Mouse (Mus musculus): ENCODE data around the gene Rps6kc1.

The Rps6kc1 gene

DNA sequence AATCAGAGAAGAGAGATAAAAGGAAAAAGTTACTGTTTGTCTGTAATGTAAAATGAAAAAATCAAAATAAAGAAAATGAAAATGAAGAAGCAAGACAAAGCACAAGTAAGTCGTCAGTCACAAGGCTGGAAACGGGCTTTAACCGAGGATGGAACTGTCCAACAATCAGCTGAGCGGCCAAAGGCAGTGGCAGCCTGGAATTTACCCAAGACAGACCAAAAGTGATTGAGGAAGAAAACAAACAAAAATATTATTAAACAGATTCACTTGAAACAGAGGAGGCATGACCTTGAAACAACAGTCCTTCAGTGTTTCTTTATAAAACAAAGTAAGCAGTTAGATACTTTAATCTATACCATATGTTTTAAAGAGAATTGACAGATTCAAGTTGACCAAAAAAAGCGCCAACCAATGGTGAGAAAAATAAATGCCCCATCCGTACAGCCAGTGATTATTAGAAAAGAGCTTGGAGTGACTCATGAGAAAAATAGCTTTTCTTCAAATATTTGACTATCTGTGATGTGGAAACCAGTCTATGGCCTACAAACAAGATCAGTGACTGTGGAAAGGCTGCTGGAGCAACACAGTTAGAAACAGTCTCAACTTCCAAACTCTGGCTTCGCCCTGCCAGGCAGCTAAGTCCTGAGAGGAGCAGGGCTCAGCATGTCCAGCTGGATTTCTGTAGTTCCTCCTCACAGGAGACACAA, 77.2 kb downstream of the Rps6kc1 start:
- no peak for DNase-seq (ENCODE audit: low read depth, low spot score)

DNA sequence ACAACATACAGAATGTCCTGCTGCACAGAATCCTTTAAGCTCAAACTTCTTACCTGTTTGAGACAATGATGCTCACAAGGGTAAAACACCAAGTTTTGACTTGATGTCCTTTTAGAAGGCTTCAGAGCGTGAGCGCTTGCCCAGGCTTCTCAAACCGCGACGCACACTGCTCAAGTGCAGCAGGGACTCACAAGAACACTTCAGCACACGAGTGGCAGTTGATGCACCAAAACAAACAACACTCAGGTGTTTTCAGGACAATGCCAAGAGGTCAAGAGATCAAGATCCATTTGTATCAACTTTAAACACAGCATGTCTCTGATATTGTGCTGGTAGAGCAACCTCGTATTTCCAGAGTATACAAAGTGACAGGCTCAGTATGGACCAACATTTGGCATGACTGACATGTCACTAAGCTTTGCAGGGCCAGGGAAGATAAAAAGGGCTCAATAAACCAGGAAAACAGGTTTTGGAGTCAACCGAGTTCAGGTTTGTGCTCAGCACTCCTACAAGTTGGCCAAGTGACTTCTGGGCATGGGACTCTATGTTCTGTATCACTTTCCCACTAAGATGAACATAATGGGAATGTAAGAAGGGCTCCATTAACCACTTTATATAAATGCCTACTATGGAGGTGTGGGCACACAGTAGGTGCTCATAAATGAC, 78.5 kb downstream of the Rps6kc1 start:
- DNase-seq (ENCODE audit: low read depth, low spot score) = no peak

DNA sequence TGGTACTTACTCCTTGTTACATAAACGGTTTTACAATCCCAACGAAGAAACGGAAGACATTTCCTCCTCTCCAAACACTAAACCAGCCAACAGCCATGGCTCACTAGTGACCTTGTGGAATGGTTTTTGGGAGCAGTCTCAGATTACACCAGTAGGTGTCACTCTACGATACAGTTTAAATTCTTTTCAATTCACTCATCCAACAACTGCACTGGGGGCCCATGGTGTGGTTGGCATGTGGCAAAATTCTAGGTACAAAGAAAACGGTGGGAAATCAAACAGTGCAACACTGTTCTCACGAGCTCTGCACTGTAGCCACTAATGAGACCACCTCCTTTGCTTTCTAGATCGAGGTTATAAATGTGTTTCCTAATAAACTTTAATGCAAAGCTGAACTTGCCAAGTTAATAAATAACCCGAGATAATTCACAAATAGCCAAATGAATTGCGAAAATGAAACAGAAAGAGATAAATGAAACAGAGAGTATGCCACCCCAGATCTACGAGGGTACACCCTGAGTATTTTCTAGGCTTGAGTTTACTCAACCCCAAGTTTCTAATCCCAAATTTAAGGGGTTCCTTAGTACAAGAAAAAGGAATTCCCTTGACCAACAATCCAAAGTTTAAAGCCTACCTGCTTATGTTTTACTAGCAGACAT, 79.6 kb downstream of the Rps6kc1 start:
- DNase-seq (ENCODE audit: low read depth, low spot score) = peak; percentile 36

DNA sequence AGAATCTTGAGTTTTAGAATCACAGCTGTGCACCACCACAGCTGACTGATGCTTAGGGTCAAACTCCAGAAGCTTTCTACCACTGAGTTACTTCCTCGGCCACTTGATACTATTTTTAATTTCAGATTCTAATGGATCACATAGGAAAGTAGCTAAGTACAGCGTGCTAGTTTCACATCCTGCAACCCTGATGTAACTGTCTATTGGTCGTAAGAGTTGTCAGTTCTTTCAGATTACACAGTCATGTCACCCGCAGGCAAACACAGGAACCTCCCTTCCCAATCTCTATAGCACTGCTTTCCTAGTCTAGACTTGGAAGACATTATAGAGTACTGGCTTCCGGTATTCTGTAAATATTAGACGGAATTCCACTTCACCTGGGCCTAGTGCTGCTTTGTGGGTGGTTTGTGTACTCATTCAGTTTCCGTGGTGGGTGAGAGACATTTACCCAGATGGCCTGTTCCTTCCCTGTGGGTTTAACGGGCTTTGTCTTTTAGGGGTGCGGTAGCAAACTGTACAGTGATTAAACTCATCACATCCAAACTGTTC, 85.0 kb downstream of the Rps6kc1 start:
- DNase-seq (ENCODE audit: low read depth, low spot score) = no peak

DNA sequence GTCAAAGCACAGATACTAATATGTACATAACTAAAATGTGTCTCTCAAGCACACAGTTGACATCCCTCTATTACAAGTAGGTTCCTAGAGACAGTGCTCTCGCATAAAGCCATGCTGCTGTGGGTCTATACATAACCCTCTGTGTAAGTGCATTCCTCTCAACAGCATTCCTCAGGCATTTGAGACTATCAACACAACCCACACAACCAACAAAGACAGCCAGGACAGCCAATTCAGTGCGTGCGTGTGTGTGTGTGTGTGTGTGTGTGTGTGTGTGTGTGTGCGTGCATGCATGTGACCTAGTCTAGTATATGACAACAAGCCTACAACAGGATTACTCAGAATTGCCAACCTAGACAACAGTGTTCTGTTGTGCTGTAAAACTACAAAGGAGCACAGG, 87.8 kb downstream of the Rps6kc1 start:
- DNase-seq (ENCODE audit: low read depth, low spot score) = no peak

DNA sequence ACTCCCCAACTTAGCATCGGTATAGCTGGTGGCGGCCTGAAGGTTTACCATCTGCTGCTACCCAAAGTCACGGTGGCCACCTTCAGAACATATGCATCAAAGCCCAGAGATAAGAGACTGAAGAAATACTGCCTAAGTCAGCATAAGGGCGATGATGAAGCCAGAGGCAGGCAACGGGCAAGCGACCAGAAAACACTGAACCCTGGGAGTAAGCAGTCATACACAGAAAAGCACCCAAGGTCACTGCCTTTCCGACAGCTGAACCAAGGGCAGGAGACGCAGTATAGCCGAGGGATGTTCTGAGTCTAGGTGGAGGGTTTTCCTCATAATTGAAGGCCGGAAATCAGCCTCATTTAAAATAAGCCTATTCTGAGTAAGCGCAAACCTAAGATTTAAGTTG, 95.4 kb downstream of the Rps6kc1 start:
- DNase-seq (ENCODE audit: low read depth, low spot score) = no peak

DNA sequence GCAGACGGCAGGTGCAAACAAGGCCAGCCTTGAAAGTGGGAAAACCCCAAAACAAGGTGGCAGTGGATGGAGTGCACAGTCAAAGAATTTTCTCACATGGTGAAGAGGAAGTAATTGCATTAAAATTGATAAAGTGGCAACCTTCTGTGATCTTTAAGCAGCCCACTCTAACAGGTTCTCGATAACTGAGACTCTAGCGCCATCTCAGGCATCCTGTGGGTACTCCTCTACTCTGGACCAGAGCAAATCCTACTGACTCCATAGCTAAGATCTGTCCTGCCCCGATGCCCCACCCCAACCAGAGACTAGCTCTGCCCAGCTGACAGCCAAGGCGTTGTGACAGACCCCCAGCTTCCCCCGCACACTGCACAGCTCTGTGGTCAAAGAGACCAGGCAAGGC, 101.2 kb downstream of the Rps6kc1 start:
- no peak for DNase-seq (ENCODE audit: low read depth, low spot score)

DNA sequence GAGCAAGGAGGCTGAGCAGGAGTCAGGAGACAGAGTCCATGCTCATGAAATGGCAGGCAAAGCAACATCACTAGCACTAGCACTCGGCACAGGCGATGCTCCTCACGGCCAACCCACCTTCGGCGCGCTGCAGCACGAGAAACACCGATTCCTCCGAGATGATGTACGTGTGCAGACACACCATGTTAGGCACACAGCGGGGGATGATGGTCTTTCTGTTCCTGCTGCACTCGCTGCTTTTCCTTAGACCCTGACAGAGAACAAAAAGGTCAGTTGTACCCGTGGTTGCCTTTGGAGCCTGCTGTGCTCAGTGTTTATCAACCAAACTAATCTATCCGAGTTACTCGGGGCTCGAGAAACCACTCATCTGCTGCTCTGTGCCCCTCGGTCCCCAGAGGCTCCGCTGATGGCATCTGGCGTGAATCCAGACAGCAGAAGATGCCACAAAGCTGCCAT, 102.8 kb downstream of the Rps6kc1 start:
- no peak for DNase-seq (ENCODE audit: low read depth, low spot score)

DNA sequence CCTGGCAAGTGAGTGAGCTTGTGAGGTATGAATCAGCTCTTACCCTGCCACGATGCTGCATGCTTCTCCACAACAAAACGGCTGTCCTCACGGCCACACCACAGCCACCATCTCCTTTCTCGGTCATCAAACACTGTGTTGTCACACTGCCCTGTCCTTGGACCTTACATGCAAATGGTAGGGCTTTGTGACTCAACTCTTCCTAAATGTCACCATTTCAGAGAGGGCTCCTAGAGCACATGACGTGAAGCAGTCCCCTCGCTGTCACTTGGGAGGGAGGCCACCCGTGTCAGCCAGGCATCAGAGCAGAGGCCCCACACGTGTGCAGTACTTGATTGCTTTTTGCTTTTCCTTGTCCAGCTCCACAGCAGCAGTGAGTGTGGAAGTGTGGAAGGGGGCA, 104.8 kb downstream of the Rps6kc1 start:
- DNase-seq (ENCODE audit: low read depth, low spot score) = no peak

DNA sequence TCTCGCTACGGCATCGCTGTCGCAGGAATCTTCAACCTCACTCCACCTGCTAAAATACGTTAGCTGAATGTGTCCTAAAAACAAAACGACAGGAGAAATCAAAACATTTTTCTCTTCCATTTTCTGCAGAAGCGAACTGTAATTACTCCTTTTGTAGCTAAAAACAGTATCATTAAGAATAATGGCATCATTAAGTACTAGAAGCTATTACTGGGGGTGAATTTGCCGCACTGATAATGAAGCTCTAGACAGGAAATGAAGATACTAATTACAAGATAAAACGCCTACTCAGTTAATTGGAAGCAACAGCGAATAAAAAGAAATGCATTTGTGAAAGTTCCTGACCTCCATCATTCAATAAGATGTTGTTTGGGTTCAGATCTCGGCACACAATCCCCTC, 112.9 kb downstream of the Rps6kc1 start:
- DNase-seq (ENCODE audit: low read depth, low spot score) = no peak

DNA sequence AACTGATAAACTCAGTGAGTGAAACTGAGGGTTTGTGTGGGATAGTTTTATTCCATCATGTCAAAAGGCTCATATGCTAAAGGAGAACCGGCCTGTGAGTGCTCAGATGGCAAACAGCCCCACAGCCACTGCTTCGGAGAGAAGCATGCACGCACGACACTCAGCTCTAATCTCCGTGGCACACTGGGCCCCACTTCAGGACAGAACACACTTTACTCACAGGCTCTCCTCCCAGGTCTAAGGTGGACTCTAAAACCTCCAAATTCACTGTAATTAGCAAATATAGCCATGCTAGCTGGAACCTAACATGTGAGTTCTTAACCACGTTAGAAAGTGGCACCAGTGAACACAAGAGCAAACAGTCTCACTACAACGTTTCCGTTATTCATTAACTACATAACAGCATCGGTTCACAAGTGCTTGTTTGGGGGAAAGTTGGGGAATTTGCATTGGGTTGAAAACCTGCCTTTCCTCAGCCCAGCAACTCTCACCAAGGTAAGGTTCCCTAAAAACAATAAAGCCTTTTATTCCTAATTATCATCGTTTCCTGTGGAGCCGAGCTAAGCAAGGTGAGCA, 114.0 kb downstream of the Rps6kc1 start:
- DNase-seq (ENCODE audit: low read depth, low spot score) = no peak

DNA sequence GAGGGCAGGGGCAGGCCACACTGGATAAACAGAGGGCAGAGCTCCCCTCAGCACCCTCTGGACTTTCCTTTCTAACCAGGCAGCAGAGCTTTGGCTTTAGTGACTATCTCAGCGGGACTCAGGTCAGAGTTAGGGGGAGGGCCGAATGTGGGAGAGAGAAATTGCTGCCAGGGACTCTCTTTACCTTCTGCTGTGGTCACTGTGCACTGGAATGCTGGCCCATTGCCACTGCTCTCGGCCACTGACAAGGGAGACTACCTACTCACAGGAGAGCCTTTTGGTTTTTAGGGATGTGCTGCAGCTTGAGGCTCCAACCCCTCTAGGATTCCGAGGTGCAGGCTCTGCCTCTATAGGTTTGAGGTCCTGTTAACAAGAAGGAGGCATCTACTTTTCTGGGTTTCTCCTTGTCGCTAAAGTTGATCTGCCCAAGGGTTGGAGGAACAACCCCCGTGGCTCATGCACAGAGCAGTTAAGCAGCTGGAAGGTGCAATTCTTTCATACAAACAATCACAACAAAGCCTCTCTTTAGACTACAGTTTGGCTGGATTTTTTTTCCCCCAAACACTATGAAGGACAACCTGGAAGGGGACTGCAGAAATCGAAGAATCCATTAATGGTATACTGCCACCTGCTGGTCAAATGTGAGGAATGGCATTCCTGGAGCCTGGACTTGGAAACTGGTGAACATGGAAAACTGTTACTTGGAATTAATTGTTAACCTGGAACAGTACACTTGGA, 114.7 kb downstream of the Rps6kc1 start:
- DNase-seq (ENCODE audit: low read depth, low spot score) = no peak

DNA sequence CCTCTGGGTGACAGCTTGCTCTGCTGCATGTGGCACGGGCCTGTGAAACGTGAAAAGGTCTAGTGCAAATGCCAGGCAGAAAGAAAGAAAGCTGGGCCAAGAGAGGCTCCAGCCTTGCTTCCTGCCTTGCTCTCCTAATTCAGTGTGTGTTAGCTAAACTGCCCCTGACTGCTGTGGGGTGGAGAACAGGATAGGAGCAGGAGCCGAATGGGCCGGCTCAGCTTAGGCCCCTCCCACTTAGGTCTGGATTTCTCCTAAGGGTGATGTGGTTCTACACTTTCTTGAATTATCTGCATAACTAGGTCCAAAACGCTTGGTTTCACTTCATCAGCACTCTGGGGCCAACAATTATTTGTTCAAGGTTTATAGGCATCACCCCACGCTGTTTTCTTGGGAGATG, 119.9 kb downstream of the Rps6kc1 start:
- DNase-seq (ENCODE audit: low read depth, low spot score) = no peak

DNA sequence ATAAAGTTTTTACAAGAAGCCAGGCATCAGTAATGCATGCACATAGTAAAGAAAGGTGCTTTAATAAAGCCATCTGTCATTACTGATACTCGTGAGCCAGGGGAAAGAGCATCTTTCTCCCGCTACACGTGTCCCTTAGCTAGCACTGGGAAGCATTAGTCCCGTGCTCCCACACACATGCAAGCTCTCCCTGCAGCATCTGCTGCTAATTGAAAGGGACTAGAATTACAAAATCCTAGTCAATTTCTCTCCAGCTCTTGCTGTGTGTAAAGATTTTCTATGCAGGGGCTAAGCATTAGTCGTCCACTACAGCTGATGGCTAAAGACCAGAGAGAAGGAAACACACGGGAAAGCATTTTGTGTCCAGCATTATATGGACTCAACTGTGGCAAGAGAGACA, 120.8 kb downstream of the Rps6kc1 start:
- DNase-seq (ENCODE audit: low read depth, low spot score) = no peak

DNA sequence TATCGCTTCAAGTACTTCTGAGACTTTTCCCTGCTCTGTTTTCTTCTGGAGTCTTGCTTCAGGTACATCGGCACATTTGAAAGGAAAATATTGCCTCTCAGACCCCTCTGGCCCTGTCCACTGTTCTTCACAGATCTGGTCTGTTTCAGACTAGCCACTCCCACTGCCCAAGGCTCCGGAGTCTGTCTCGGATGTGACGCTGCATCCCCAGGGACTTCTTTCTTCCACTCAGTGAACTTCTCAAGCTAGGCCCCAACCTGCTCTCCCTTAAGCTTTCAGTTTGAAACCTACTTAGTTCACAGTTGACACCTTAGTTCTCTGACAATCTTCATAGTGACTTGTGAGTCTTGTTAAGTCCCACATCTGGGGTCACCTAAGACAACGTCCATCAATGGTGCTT, 133.9 kb downstream of the Rps6kc1 start:
- DNase-seq (ENCODE audit: low read depth, low spot score) = no peak

DNA sequence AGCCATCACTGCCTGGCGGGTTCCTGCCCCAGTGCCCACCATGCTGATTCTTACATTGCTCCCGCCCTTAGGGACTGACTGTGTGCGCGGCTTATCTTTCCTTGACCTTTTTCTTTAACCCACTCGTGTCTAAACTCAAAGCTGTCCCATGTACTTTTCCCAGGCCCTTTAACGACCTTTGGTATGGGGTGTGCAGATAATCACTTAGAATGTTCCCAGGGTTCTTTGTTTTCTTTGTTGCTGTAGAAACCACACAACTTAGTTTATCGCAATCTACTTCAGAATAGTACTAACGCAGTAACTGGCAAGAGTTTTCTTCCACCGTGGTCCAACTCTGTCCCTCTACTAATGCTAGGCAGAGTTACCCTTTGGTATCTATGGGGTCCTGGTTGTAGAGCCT, 135.3 kb downstream of the Rps6kc1 start:
- no peak for DNase-seq (ENCODE audit: low read depth, low spot score)

DNA sequence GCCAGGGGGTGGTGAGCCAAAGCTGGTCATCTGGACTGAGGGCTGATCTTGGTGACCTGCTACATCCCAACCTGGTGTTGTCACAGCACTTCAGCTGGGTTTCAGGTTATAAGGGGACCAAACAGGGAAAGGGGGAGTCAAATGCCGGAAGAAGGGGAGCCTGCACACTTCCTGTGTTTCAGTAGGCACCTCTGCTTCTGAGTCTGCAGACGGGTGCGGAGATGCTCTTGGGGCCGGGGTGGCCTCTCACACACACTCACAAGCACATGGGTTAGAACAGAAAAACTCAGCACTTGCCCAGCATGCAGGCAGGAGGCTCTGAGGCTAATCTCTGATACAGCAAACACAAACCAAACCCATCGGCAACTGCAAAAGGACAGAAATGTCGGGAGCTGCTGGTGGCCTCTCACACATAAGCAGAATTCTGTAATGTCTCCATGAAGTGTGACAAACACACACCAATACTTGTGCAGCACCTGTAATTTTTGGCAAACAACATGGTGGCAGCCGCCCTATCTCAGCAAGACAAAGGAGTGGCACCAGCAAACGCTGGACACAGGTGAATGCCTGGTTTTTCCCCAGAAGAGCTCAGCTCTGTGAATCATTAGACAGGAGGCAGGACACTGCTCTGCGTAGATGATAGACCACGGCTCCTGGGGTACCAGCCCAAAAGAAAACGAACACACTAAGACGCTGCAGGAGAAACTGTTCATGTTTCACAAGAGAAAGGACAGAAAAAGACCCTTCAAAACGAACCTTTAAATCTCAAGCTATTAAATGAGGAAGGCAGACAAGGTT, 139.3 kb downstream of the Rps6kc1 start:
- no peak for DNase-seq (ENCODE audit: low read depth, low spot score)

DNA sequence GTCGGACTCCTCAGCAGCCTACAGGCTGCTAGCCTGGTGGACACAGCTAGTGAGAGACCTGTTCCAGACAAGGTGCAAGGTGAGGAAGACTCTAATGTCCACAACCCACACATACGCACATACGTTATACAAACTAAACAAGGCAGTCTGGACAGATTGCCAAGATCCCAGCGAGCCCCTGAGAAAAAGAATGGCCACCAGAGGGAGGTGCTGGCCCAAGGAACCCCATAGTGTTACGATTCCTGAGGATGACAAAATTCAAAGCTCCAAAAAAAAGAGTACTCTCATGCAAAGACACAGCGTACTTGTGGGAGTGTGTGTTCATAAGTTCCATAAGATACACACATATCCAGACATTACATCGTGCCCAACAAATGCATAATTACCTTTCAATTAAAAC, 141.8 kb downstream of the Rps6kc1 start:
- no peak for DNase-seq (ENCODE audit: low read depth, low spot score)

DNA sequence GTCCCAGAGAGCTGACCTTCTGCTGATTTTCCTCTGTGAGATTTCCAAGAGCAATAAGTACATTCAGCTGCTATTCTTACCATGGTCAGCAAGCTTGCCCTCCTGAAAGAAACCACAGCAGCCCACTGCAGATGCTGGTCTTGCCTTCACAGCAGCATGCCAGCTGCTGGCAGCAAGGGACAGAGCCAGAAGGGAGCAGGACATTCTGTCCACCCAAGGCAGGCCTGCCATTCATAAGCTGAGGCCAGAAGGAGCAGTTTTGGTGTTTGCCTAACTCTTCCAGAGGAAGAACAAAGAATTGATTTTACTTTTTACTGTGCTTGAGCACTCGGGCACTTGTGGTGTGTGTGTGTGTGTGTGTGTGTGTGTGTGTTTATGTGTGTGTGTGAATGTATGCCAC, 143.3 kb downstream of the Rps6kc1 start:
- no peak for DNase-seq (ENCODE audit: low read depth, low spot score)

DNA sequence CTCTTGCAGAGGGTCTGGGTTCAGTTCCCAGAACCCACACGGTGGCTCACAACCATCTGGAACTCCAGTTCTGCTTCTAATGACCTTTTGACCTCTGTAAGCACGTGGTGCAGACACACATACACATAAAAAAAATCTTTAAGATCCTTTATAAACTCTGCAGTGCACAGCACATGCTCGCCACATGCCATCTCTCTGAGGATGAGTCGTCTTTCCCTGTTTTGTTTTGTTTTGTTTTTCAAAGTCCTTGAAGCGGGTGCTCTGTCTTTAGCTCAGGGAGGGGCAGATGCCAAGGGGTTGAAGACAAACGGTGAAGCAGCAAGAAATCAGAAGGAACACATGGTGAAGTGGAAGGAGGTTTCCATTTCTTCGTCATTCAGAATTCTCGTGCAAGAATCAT, 143.9 kb downstream of the Rps6kc1 start:
- DNase-seq (ENCODE audit: low read depth, low spot score) = no peak

DNA sequence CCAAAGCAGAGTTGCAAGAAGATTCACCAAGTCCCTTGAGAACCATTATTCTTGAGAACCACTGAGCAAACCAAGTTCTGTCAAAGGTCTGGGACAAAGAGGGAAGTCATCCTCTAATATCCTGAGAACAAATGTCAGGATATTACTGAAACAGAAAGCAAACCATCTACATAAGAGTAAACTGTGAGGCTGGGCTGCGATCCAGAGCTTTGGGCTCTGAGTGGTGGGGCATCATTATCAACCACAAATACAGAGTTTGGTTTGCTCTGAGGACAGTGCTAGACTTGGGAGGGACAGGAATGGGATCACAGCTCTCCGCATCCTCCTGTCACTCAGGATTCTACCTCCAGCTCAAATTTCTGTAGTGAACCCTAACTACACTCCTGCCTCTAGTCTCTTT, 144.8 kb downstream of the Rps6kc1 start:
- no peak for DNase-seq (ENCODE audit: low read depth, low spot score)

All from CD4-positive helper T cell, adult 2 months (primary cell).